Mouse (Mus musculus): ENCODE measurements around the gene Cux2.

- TF ChIP-seq CTCF (IDR thresholded peaks at IDR 0.05; ENCODE audit: extremely low read depth, insufficient read depth, insufficient read length, insufficient replicate concordance) (no peak), POLR2A (IDR thresholded peaks at IDR 0.05; ENCODE audit: low read depth, low read length) (no peak)
Measured at GRCm38 (mm10) chr5:122056557-122056956, 6.7 kb upstream of the Cux2 start.

All from spleen, adult 2 months (tissue).